Mouse (Mus musculus) right cerebral cortex, adult 2 months (tissue): ENCODE results near the gene Mark2.

Source experiments
- DNase-seq, 2 experiments: peaks; one replicate each; pipeline ENCODE4 v3.0.0; 2021 to 2022; ENCODE audit warnings: low spot score in 2 of 2

The Mark2 gene

DNA sequence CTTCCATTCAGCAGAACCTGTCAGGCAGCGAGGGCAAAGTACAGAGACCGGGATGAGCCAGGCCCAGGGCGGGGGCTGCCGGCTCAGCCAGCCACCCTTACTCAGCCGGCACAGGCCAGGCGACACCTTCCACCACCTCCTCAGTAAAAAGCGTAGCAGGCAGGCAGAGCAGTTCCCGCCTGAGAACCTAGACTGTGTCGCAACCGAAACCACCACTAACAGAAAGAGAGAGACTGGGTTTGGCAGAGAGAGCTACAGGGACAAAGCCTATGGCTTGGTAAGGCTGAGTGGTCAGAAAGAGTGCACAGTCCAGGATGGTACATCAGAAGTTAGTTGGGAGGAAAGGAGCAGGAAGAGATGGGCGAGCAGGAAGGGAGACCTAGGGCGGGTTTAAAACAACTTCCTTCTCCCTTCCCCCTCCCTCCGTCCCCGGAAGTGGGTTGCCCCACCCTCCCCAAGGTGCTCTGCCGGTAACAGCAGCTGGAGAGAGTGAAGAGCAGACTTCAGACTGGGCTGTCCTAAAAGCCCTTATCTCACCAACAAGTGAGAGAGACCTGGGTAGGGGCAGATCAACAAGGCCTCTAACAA is 46.5 kb downstream of the Mark2 start:
- DNase-seq = no peak

- DNase-seq = no peak
These were observed 47.4 kb downstream of the Mark2 start for GRCm38 (mm10) chr19:7294098-7294876.

- no peak for DNase-seq
These were observed 49.5 kb downstream of the Mark2 start for GRCm38 (mm10) chr19:7291958-7292709.

GRCm38 (mm10) chr19:7289767-7290166 is 51.9 kb downstream of the Mark2 start:
- no peak for DNase-seq

DNA sequence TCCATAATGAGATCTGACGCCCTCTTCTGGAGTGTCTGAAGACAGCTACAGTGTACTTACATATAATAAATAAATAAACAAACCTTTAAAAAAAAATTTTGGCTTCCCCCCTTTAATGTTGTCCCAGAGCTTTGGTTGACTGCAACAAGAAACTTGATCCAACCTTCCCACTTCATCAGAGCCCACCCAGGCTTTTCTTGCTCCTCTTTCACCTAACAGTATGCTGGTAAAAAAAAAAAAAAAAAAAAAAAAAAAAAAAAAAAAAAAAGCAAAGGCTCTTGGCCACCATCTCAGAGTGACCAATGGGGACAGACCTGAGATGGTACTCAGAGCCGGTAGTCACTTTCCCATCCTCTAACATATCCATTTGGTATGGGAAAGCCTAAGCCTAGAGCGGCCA is 53.4 kb downstream of the Mark2 start:
- DNase-seq = no peak

DNA sequence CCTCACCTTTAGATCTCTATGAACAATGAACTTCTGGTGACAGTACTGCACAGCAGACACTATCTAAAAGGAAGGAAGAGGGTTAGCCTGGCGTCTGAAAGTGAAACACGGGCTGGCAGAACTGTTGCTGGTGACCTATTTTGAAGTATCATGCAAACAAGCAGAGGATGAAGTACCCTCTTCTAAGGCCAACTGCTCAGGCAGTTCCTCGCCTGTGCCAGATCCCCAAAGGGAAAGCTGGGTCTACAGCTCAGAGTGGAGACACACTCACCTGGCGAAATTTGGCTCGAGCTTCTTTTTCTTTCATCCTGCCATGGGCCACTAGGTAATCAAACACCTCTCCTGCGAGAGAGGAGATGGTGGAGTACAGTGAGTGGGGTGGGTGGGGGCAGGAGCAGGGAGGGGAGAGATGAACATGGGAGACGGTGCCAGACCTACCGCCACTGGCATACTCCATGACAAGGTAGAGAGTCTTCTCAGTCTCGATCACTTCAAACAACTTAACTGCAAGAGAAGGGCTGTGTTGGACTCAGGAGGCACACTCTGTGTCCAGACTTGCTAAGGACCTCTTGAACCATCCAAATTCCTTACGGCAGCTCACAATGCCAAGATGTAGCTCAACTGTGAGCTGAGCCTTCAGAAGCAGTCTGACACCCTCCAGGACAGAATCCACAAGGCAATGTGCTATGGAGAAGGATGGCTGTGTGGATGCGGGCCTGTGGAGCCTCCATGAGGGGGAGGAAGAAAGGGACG is 54.9 kb downstream of the Mark2 start:
- DNase-seq = no peak

DNA sequence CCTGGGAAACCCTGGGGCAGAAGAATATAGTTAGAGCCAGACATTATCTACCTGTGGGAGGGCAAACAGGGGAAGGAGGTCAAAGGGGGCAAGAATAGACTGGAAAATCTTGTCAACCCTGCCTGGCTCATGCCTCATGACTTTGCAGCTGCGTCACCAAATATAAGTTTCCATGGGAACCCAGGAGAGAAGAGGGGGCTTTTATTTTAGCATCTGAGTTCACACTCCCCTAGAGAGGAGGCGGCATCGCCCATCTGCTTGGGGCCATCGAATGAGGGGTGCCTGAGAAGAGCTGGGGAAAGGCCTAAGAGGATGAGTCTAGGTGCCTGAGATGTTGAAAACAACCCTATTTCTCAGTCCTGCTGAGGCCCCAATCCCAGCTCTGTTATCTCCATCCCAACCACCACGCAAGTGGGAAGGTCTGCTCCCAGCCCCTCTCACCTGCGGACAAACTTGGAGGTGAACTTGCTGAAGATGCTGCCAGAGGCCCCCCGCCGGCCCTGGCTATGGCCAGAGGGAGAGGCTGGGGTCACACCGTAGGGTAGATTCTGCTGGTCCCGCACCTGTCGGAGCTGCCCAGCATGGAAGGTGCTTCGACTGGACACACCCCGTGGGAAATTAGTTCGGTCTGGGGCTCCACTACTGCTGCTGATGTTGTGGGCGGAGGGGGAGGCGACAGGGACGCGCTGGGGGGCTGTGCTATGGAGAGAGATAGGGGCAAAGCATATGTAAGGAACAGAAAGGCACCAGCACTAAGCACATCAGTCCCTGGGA is 60.9 kb downstream of the Mark2 start:
- peak; percentile 83 to 85 for DNase-seq

- DNase-seq = peak in 1 of 2 experiments; percentile 28
These were observed 62.5 kb downstream of the Mark2 start for GRCm38 (mm10) chr19:7279114-7279513.

- DNase-seq = peak in 1 of 2 experiments; percentile 15
These were observed 63.3 kb downstream of the Mark2 start for GRCm38 (mm10) chr19:7278200-7278906.

DNA sequence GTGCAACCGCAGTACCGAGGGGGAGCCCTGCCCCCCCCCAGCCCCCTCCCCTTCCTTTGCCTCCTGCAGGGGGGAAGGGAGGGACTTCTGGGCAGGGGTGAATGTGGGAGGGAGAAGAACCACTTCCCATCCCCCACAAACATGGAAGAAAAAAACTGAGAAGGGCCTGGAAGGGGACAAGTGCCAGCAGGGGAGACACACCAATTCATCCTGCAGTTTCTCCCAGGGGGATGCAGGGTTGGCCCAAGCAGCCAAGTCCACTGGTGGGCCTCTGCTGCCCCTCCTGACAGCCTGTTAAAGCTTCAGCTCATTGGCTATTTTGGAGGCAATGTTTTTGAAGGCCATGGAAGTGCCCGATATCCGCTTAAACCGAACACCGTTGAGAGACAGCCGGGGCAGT is 64.9 kb downstream of the Mark2 start:
- DNase-seq = no peak

DNA sequence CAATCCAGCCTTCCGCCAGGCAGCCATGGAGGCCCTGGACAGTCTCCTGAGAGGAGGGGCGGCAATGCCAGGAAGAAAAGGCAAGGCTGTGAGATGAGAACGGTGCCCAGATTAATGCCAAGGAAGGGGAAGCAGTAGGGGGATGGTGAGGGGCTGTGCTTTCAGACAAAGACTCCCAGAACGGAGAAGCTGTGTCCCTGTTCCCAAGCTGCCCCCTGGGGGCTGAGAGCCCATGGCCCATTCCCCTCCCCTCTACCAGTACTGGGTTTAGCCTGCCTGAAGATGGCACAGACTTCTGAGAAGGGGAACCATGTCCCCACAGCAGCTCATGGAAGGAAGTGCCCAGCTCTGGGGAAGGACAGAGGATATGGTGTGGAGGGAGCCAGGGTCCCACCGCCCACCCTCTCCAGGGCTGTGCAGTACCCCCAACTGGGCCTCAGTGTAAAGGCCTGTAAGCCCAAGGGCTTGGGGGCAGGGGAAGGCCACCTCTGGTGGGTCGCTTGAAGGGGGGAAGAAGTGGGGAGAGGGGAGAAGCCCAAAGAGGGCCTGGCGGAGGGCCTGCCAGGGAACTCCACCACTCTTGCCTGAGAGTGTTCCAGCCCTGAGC is 65.5 kb downstream of the Mark2 start:
- peak in 1 of 2 experiments; percentile 10 for DNase-seq

DNA sequence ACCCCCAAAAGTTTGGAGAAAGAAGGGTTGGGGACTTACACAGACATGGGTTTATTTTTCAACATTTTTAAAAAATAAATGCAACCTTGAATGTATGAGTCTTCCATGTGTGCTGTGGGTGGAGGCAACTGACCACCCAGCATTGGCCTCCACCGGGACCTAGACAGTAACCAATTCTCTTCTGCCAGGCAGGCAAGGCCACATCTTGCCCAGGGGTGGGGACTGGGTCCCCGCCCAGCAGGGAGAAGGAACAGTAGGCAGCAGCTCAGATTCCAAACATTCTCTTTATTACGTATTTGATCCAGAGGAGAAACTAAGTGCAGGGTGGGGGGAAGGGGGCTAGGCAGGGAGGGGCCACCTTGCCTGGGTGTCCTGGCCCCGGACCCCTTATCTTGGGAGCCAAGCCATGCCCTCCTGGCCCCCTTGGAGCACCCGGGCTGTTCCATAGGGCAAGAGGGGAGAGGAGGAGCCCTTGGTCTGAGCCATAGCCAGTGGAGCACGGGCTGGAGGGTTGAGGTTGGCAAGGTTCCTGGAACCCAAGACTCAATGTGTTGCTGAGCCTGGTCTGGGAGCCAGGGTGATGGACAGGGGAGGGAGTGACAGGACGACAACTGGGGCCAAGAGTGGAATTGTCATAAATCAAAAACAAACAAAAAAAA is 66.4 kb downstream of the Mark2 start:
- DNase-seq = peak in 1 of 2 experiments; percentile 17

DNA sequence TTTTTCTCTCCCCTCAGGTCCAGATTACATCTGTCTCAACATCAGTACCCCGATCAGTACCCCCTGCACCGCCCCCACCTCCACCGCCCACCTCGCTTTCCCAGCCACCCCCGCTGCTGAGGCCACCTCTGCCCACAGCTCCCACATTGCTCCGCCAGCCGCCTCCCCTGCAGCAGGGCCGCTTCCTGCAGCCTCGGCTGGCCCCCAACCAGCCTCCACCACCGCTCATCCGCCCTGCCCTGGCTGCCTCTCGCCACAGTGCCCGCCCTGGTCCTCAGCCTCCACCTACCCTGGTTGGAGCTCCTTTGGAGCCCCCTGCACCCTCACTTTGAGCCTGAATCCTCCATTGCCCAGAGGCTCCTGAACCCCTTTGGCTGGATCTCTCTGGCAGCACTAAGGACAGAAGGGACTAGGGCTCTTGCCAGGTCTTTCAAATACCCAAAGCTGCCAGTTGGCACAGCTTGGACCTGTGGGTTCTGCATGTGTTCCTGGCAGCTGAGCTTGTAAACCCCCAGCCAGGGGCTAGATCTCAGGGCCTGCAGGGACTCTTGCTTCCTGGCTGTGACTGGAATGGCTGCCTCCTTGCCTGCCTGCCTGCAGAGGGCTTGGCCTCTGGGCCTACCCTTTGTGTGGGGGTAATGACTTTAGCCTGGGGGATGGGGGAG is 67.2 kb downstream of the Mark2 start:
- DNase-seq = peak; percentile 14 to 48

DNA sequence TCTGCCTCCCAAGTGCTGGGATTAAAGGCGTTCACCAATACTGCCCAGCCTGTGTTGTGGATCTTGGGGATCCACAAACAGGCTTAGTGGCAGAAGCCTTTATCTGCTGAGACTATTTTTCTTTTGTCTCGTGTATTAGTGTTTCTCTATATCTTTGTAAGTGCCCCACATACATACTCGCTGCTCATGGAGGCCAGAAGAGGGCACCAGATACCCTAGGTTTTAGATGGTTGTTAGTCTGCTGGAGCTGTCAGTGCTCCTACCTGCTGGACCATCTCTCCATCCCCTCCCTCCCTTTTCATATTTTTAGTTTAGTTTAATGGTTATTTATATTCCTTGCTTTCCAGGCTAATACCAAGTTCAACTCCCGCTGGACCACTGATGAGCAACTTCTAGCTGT is 68.2 kb downstream of the Mark2 start:
- no peak for DNase-seq

DNA sequence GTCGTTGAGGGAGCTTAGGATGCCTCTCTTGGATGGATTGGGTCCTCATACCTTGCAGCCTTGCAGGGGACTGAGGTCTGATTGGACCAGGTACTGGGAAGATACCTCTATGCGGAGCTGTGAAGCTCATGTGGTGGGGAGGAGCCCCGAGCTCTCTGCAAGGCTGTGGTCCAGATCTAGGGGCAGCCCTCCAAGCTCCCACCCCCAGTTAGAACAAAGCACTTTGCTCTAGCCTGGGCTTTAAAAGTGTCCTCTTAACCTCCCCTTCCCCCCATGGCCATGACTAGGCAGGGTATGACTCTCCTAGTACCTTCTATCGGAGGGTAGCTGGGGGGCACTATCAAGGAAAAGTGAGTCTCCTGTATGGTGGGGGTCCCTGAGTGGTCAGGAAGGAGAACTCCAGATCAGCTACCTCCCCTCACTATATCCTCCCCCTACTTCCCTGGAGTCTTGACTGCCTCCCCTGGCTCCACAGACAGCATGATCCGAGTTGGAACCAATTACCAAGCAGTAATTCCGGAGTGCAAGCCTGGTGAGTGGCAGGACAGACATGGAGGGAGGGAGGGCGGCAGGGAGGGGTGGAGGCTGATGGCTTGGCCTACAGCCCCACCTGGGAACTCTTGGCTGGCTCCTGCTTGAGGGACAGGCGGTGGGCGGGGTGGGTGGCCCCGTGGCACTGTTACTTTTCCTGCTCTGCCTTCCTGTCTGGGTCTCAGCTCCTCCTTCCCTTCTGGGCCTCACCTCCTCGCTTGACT is 72.2 kb downstream of the Mark2 start:
- peak in 1 of 2 experiments; percentile 15 for DNase-seq

DNA sequence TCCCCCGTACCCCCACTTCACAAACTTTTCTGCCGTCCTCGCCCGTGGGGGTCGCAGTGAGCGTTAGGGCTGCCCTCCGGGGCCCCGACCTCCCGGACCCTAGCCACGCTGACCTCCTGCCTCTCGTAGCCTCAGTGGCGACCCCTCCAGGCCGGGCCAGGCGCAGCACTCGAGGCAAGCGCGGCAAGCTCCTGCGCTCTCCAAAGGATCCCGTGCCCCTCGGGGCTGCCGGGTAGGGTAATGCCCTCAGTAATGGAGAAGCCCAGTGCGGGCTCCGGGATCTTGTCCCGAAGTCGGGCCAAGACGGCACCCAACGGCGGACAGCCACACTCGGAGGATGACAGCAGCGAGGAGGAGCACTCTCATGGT is 73.0 kb downstream of the Mark2 start:
- DNase-seq = peak in 1 of 2 experiments; percentile 66

GRCm38 (mm10) chr19:7267781-7268721 is 73.6 kb downstream of the Mark2 start:
- peak in 1 of 2 experiments; percentile 61 for DNase-seq
